Mouse (Mus musculus): Measurements from ENCODE around the gene Dbi.

DNA sequence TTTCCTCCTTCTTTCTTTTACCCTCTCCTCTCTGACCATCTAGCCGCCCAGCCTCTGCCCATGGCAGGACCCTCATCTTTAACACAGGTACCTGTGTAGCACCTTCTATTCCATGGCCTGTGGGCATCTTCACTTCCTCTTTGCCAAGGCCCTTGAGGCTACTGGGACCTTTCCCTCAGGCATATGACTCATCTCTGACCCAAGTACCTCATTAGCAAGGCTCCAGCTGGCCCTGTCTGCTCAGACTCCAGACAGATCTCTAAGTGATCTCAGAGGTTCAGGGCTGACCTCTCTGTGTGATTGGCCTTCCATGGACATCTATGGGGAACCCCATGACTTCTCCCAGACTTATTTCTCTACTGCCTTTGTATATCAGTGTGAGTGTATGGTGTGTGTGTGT is 40.2 kb downstream of the Dbi start:
- TF ChIP-seq POLR2A (IDR thresholded peaks at IDR 0.05; ENCODE audit: borderline replicate concordance, control insufficient read depth, low read depth, low read length): no peak
- no peak for TF ChIP-seq CTCF (IDR thresholded peaks at IDR 0.05; ENCODE audit: control insufficient read depth, insufficient read depth, low read length)
